Mouse (Mus musculus) testis, adult 2 months (tissue): ENCODE measurements around the gene Palm. TPM values are rescaled to one million over a fixed set of nuclear protein-coding genes. Genes with fewer than 3 reads are reported as not detected.
A peak's percentile ranks its signal among the peaks of the same experiment; 100 is the strongest.

Source experiments
- H3K27ac ChIP-seq: fragments of 200-500 bp; 2 replicates; pipeline ENCODE4 v1.5.1; 2012; ENCODE audit warnings: low read depth, low read length; ENCODE audit not compliant: control insufficient read depth, insufficient read depth
- H3K27me3 ChIP-seq: fragments of 200-500 bp; 2 replicates; pipeline ENCODE4 v1.6.1; 2012; ENCODE audit warnings: mild to moderate bottlenecking, low read length, moderate library complexity; ENCODE audit not compliant: control insufficient read depth, insufficient read depth
- H3K36me3 ChIP-seq: fragments of 200-500 bp; 2 replicates; pipeline ENCODE4 v1.6.1; 2012; ENCODE audit warnings: mild to moderate bottlenecking, low read length; ENCODE audit not compliant: control insufficient read depth, insufficient read depth
- H3K4me1 ChIP-seq: fragments of 200-500 bp; 2 replicates; pipeline ENCODE4 v1.6.1; 2012; ENCODE audit warnings: low read length; ENCODE audit not compliant: control insufficient read depth, insufficient read depth
- H3K4me3 ChIP-seq: fragments of 200-500 bp; 2 replicates; pipeline ENCODE4 v1.5.1; 2012; ENCODE audit warnings: low read depth, mild to moderate bottlenecking, low read length, moderate library complexity, mixed read lengths; ENCODE audit not compliant: control insufficient read depth
- CTCF ChIP-seq: fragments of 200-500 bp; IDR thresholded peaks from 2 replicates; pipeline ENCODE4 v1.5.1; 2012; ENCODE audit warnings: low read depth, mild to moderate bottlenecking, inconsistent platforms, low read length, moderate library complexity; ENCODE audit not compliant: control insufficient read depth, insufficient read depth, insufficient replicate concordance
- POLR2A ChIP-seq: fragments of 200-500 bp; IDR thresholded peaks from 2 replicates; pipeline ENCODE4 v1.6.1; 2012; ENCODE audit warnings: low read depth, mild to moderate bottlenecking, inconsistent platforms, low read length, moderate library complexity; ENCODE audit not compliant: control insufficient read depth
- polyA plus RNA-seq: library from polyadenylated mRNA; depleted of rRNA; stranded (reverse); fragments of >200 nt; gene quantifications from 2 replicates; pipeline ENCODE4 v1.2.3, GENCODE M21; 2012

The Palm gene
- polyA plus RNA-seq, 1 experiment, result 8.1 TPM

DNA sequence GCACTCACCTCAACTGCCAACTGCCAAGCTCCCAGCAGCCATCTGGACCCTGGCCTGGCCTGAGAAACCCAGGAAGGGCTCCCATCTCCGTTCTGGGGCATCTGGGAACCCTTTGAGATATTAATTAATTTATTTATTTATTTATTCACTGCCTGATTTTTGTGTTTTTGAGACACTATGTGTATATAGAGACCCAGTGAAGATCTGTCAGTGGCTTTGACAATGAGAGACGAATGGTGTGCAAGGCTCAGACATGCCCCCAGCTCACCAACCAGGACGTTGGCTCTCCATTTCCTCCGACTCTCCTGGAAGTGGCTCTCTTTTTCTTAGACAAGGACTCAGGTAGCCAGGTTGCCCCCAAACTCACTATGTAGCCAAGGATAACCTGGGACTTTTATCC is 2.5 kb upstream of the Palm start, which contains the start of gene Prss57:
TSS of gene Prss57 (minus strand) at position 101 of the 400 bp plus-strand sequence.
- Histone ChIP-seq H3K4me3 (no peak within 1 kb of the TSS), H3K4me1 (peaks cover 19% of the 10 kb centered on the region), H3K27ac (no peak within 1 kb of the TSS), H3K36me3 (no peaks in the 10 kb centered on the region), H3K27me3 (no peaks in the 10 kb centered on the region)
- TF ChIP-seq POLR2A (no peak), CTCF (no peak)

- H3K36me3 ChIP-seq, result no peaks in the 10 kb centered on the region
- H3K4me1 ChIP-seq, result peaks cover 19% of the 10 kb centered on the region
- H3K27ac ChIP-seq, result no peak overlapping the region
- no peak overlapping the region for H3K4me3 ChIP-seq
- H3K27me3 ChIP-seq, result no peaks in the 10 kb centered on the region
- TF ChIP-seq POLR2A (no peak), CTCF (no peak)
Measured at GRCm38 (mm10) chr10:79792339-79793040, 882 bp upstream of the Palm start.

DNA sequence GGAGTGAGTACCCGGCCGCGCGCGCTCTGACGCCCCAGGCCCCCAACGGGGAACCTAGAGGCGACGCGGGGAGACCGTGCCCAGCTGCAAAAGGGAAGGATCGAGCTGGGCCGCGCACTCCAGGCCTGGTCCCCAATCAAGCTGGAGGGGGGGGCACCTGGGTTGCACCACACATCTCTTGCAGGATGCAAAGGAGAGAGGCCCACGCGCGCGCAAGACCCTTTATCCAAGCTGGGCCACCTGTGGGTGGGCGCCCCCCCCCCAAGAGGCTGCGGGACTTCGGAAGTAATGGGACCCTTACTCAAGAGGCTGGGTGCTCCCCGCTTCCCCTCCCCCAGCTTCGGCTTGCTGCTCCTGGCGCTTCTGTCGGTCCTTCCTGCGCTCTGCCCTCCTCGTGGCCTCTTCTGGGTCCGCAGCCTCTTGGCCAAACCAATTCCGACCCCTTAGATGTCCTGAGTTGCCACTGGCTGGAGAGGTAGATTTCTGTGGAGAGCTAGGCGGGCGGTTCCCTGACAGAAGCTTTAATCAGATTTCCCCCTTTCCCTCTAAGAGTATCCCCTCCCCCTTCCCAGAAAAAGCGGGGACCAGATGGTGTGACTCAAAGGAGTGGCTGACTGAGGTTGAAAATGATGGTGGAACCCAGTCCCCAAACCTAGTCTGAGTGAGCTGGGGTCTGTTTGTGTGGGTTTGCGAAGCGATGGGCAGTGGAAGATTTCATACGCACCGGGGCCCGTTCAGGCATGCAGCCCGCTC is 542 bp downstream of the Palm start:
- H3K27ac ChIP-seq, result peak overlapping the region; percentile 56
- H3K36me3 ChIP-seq, result no peaks in the 10 kb centered on the region
- H3K4me1 ChIP-seq, result peaks cover 19% of the 10 kb centered on the region
- H3K4me3 ChIP-seq, result peak overlapping the region; percentile 83
- TF ChIP-seq POLR2A (no peak), CTCF (no peak)
- no peaks in the 10 kb centered on the region for H3K27me3 ChIP-seq

DNA sequence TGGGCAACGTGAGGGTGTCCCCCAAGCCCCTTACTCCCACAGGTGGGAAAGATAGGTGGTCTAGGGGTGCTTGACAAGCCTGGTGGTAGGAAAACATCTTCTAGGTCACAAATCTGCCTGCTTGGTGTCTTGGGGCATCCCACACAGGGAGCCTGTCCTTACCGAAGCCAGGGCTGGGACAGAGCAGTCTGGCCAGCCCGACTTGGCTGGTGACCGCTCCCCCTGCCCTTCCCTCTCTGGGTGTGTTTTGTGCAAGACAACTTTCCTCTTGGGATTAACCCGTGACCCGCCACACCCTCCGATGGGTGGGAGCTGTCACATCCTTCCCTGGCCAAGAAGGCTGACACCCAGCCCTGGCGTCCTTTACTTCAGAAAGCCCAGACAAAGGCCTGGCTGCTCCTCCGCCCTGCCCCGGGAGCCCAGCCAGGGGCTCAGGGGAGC is 1.1 kb downstream of the Palm start:
- Histone ChIP-seq H3K27me3 (no peaks in the 10 kb centered on the region), H3K27ac (peak overlapping the region; percentile 56), H3K36me3 (no peaks in the 10 kb centered on the region), H3K4me3 (peak overlapping the region; percentile 83), H3K4me1 (peaks cover 19% of the 10 kb centered on the region)
- TF ChIP-seq CTCF (no peak), POLR2A (peak; percentile 51; the same call in 1 of the 2 replicates)

DNA sequence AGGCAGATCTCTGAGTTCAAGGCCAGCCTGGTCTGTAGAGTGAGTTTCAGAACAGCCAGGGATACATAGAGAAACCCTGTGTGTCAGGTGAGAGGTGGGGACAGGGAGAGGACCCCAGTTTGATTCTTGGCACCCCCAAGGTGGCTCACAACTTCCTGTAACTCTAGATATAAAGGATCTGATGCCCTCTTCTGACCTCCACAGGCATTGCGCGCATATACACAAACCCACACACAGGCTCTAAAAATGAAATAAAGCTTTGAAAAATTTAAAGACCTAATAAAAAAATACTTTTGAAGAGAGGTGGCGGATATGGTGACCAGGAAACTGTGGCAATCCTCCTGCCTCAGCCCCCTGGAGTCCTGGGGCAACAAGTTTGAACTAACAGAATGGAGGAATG is 2.5 kb downstream of the Palm start:
- no peak overlapping the region for H3K27ac ChIP-seq
- peaks cover 19% of the 10 kb centered on the region for H3K4me1 ChIP-seq
- TF ChIP-seq CTCF, result no peak
- TF ChIP-seq POLR2A, result no peak
- H3K36me3 ChIP-seq, result no peaks in the 10 kb centered on the region
- H3K27me3 ChIP-seq, result no peaks in the 10 kb centered on the region
- no peak overlapping the region for H3K4me3 ChIP-seq

DNA sequence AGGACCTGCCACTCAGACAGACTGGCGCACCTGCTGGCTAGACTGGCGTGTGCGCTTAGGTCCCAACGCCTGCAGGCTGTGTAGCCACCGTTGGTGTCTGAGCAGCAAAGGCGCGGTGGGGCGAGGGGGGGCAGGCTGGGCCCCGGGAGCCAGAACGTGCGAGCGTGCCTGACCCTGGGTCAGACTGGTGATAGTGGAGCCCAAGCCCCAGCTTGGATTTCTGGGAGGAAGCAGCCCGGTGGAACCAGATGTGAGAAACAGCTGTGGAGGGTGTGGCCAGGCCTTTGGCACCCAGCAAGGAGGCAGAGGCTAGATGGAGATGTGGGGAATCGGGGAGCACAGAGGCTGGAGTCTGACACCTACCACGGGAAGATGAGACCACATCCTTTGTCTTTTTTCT is 4.0 kb downstream of the Palm start:
- Histone ChIP-seq H3K4me3 (no peak overlapping the region), H3K27ac (no peak overlapping the region), H3K27me3 (no peaks in the 10 kb centered on the region), H3K36me3 (no peaks in the 10 kb centered on the region), H3K4me1 (peaks cover 26% of the 10 kb centered on the region)
- TF ChIP-seq CTCF (no peak), POLR2A (no peak)

DNA sequence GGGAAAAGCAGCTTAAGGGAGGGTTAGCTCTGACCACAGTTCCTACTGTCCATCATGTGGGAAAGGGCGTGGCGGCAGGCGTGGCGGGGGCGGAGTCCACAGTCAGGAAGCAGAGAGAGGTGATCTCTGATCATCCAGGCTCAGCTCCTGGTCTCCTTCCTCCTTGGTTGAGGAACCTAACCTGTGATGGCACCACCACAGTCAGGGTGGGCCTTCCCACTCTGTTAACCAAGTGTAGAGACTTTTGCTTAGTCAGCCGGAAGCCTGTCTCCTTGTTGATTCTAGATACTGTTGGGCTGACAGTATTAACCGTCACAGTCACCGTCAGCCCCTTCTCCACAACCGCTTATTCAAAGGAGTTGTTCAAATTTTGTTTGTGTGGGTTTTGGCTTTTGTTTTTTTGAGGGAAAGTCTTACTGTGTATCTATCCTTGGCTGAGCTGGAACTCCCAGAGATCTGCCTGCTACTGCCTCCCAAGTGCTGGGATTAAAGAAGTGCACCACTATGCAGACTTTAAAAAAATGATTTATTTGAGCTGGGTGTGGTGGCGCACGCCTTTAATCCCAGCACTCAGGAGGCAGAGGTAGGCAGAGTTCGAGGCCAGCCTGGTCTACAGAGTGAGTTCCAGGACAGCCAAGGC is 5.0 kb downstream of the Palm start:
- no peak overlapping the region for H3K4me3 ChIP-seq
- H3K4me1 ChIP-seq, result peaks cover 31% of the 10 kb centered on the region
- TF ChIP-seq CTCF, result no peak
- no peak for TF ChIP-seq POLR2A
- no peaks in the 10 kb centered on the region for H3K36me3 ChIP-seq
- H3K27me3 ChIP-seq, result no peaks in the 10 kb centered on the region
- no peak overlapping the region for H3K27ac ChIP-seq
